Mouse (Mus musculus) heart, embryonic 14.5 days (tissue): Measurements from ENCODE around the gene Pld1. TPM values are rescaled to one million over a fixed set of nuclear protein-coding genes. Genes with fewer than 3 reads are reported as not detected.

Experiments used
- ATAC-seq: fragments of 200-750 bp; cut with Nextera tagmentation; 2 replicates; pipeline ENCODE4 v1.8.0; 2017; ENCODE audit warnings: low read depth, moderate TSS enrichment; ENCODE audit not compliant: insufficient number of reproducible peaks, insufficient read depth, low FRiP score
- H3K27ac ChIP-seq, 2 experiments: fragments of 200-500 bp in 1 of 2; fragments of 300-500 bp in 1 of 2; sonication (generic) in 1 of 2; replicated peaks in 1 of 2; 2 replicates each; pipeline ENCODE4 v1.5.1; 2012 to 2014; ENCODE audit warnings: low read depth in 2 of 2, low read length in 2 of 2, control low read depth in 1 of 2, mild to moderate bottlenecking in 1 of 2, mixed read lengths in 1 of 2; ENCODE audit not compliant: control insufficient read depth in 1 of 2, insufficient read depth in 1 of 2
- H3K27me3 ChIP-seq: fragments of 300-500 bp; sonication (generic); 2 replicates; pipeline ENCODE4 v1.6.1; 2014; ENCODE audit warnings: mild to moderate bottlenecking, low read length, control low read depth; ENCODE audit not compliant: control insufficient read depth, insufficient read depth
- H3K36me3 ChIP-seq: fragments of 300-500 bp; sonication (generic); 2 replicates; pipeline ENCODE4 v1.6.1; 2014; ENCODE audit warnings: mild to moderate bottlenecking, control low read depth, low read length, mixed read lengths; ENCODE audit not compliant: control insufficient read depth, insufficient read depth
- H3K4me1 ChIP-seq, 2 experiments: fragments of 200-500 bp in 1 of 2; fragments of 300-500 bp in 1 of 2; sonication (generic) in 1 of 2; 2 replicates each; pipeline ENCODE4 v1.6.1; 2012 to 2014; ENCODE audit warnings: low read length in 2 of 2, control low read depth in 1 of 2, mixed read lengths in 1 of 2; ENCODE audit not compliant: control insufficient read depth in 2 of 2, insufficient read depth in 2 of 2
- H3K4me2 ChIP-seq: fragments of 300-500 bp; sonication (generic); 2 replicates; pipeline ENCODE4 v1.6.1; 2014; ENCODE audit warnings: mild to moderate bottlenecking, low read length
- H3K4me3 ChIP-seq, 2 experiments: fragments of 200-500 bp in 1 of 2; fragments of 300-500 bp in 1 of 2; sonication (generic) in 1 of 2; 2 replicates each; pipeline ENCODE4 v1.5.1; 2012 to 2014; ENCODE audit warnings: low read length in 2 of 2, mild to moderate bottlenecking in 2 of 2, control low read depth in 1 of 2, low read depth in 1 of 2, moderate library complexity in 1 of 2; ENCODE audit not compliant: control insufficient read depth in 1 of 2, insufficient read depth in 1 of 2
- H3K9ac ChIP-seq: fragments of 300-500 bp; sonication (generic); 2 replicates; pipeline ENCODE4 v1.6.1; 2014; ENCODE audit warnings: mild to moderate bottlenecking, low read length
- H3K9me3 ChIP-seq: fragments of 300-500 bp; sonication (generic); 2 replicates; pipeline ENCODE4 v1.6.1; 2016; ENCODE audit warnings: low read length, control low read depth; ENCODE audit not compliant: control insufficient read depth
- WGBS: fragments of 180-500 bp; shearing (Covaris S2); extraction: QIAGEN DNeasy Blood & Tissue Kit; methylation state at CpG from one replicate; pipeline ENCODE4 v1.1.7; 2014; 5-methylcytosine and 5-hydroxymethylcytosine counted together
- polyA plus RNA-seq: library from polyadenylated mRNA; unstranded; fragments of >200 nt; fragmentation: Nextera tagmentation; extraction: Ambion mirVana; gene quantifications from 2 replicates; pipeline ENCODE4 v1.2.1, GENCODE M21; 2014

Gene Pld1
- polyA plus RNA-seq, 1 experiment from 2014 or later: 9.0 TPM

GRCm38 (mm10) chr3:27929219-27929618, 9.3 kb upstream of the Pld1 start:
- no peaks in the 10 kb centered on the region for H3K27me3 ChIP-seq
- no peaks in the 10 kb centered on the region for H3K4me1 ChIP-seq
- H3K4me3 ChIP-seq: no peak overlapping the region
- 76% methylated on average over 4 of the region's 4 CpGs for WGBS
- H3K4me2 ChIP-seq: no peak overlapping the region
- no peak for ATAC-seq
- no peaks in the 10 kb centered on the region for H3K9me3 ChIP-seq
- H3K27ac ChIP-seq: no peak overlapping the region
- no peak overlapping the region for H3K9ac ChIP-seq
- no peaks in the 10 kb centered on the region for H3K36me3 ChIP-seq

- WGBS: 82% methylated on average over 5 of the region's 5 CpGs
- no peak overlapping the region for H3K9ac ChIP-seq
- H3K4me3 ChIP-seq: no peak overlapping the region
- H3K27me3 ChIP-seq: no peaks in the 10 kb centered on the region
- H3K4me2 ChIP-seq: no peak overlapping the region
- no peak overlapping the region for H3K27ac ChIP-seq
- no peaks in the 10 kb centered on the region for H3K4me1 ChIP-seq
- no peak for ATAC-seq
- no peaks in the 10 kb centered on the region for H3K9me3 ChIP-seq
- H3K36me3 ChIP-seq: no peaks in the 10 kb centered on the region
Observed at GRCm38 (mm10) chr3:27932391-27932790, 6.1 kb upstream of the Pld1 start.

GRCm38 (mm10) chr3:27935644-27936043, 2.9 kb upstream of the Pld1 start:
- Histone ChIP-seq H3K9ac (no peak overlapping the region), H3K27me3 (no peaks in the 10 kb centered on the region), H3K4me1 (peaks cover 6 to 8% of the 10 kb centered on the region in 2 experiments), H3K4me3 (no peak overlapping the region), H3K36me3 (no peaks in the 10 kb centered on the region), H3K9me3 (no peaks in the 10 kb centered on the region), H3K27ac (no peak overlapping the region), H3K4me2 (no peak overlapping the region)
- 74% methylated on average over 3 of the region's 3 CpGs for WGBS
- ATAC-seq: no peak

- WGBS: 81% methylated on average over 5 of the region's 5 CpGs
- peaks cover 6 to 8% of the 10 kb centered on the region in 2 experiments for H3K4me1 ChIP-seq
- no peak for ATAC-seq
- H3K9ac ChIP-seq: no peak overlapping the region
- no peak overlapping the region for H3K4me3 ChIP-seq
- no peaks in the 10 kb centered on the region for H3K9me3 ChIP-seq
- no peak overlapping the region for H3K27ac ChIP-seq
- H3K36me3 ChIP-seq: no peaks in the 10 kb centered on the region
- H3K27me3 ChIP-seq: no peaks in the 10 kb centered on the region
- H3K4me2 ChIP-seq: no peak overlapping the region
Observed at GRCm38 (mm10) chr3:27936731-27937130, 1.8 kb upstream of the Pld1 start.

- ATAC-seq: no peak
- Histone ChIP-seq H3K9me3 (no peaks in the 10 kb centered on the region), H3K4me1 (peaks cover 6 to 8% of the 10 kb centered on the region in 2 experiments), H3K27me3 (no peaks in the 10 kb centered on the region), H3K27ac (no peak overlapping the region), H3K36me3 (no peaks in the 10 kb centered on the region), H3K9ac (no peak overlapping the region), H3K4me3 (no peak overlapping the region; a peak in 1 of 4 replicates), H3K4me2 (peak overlapping the region; percentile 97)
- 78% methylated on average over 13 of the region's 13 CpGs for WGBS
Observed at GRCm38 (mm10) chr3:27937144-27938110, 1.1 kb upstream of the Pld1 start.

GRCm38 (mm10) chr3:27941634-27942033, 3.1 kb downstream of the Pld1 start:
- WGBS: 84% methylated on average over 3 of the region's 3 CpGs
- H3K27ac ChIP-seq: no peak overlapping the region
- H3K9ac ChIP-seq: no peak overlapping the region
- no peak overlapping the region for H3K4me3 ChIP-seq
- no peak for ATAC-seq
- no peak overlapping the region for H3K4me2 ChIP-seq
- H3K4me1 ChIP-seq: peaks cover 6 to 8% of the 10 kb centered on the region in 2 experiments
- H3K36me3 ChIP-seq: no peaks in the 10 kb centered on the region
- no peaks in the 10 kb centered on the region for H3K27me3 ChIP-seq
- no peaks in the 10 kb centered on the region for H3K9me3 ChIP-seq

GRCm38 (mm10) chr3:27942991-27943390, 4.5 kb downstream of the Pld1 start:
- ATAC-seq: no peak
- Histone ChIP-seq H3K4me2 (no peak overlapping the region), H3K36me3 (no peaks in the 10 kb centered on the region), H3K4me1 (peaks cover 5 to 8% of the 10 kb centered on the region in 2 experiments), H3K27me3 (no peaks in the 10 kb centered on the region), H3K9ac (no peak overlapping the region), H3K9me3 (no peaks in the 10 kb centered on the region), H3K4me3 (no peak overlapping the region), H3K27ac (peak overlapping the region in 1 of 2 experiments; percentile 43; a peak in 1 of 4 replicates)
- WGBS: 70% methylated on average over 7 of the region's 7 CpGs
